Mouse (Mus musculus) kidney, adult 8-10 months (tissue): ENCODE measurements at regions not wholly inside any gene's neighbourhood (a gene's known extent, or its start where the extent isn't known, plus 50 kb on each side); places are given as distances from the start of the nearest gene placed in this dataset.
A peak's percentile ranks its signal among the peaks of the same experiment; 100 is the strongest.

ENCODE experiments used
- DNase-seq, 2 experiments: peaks; one replicate each; pipeline ENCODE4 v3.0.0; 2022

DNA sequence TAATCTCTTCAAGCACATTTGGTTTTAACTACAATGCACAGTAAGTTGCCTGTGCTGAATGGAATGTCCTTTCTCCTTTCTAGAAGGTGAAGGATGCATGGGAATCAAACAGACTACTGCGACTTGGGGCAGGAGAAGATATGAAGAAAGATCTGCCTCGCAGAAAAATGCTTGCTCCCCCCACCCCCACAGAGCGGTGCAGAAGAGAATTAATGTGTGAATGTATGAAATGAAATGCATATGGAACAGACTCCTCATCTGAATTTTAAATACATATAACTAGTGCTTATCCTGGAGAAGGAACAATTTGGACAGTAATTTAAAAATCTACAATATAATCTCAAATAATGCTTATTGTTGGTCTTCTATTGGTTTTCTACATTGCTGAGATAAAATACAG lies 283.0 kb upstream of the Clnk start:
- DNase-seq, result no peak

GRCm38 (mm10) chr5:39155763-39156162 lies 279.2 kb upstream of the Clnk start:
- no peak for DNase-seq

- DNase-seq, result no peak
Measured at GRCm38 (mm10) chr5:39153291-39153794, 276.7 kb upstream of the Clnk start.

- no peak for DNase-seq
Measured at GRCm38 (mm10) chr5:39151917-39152316, 275.3 kb upstream of the Clnk start.

DNA sequence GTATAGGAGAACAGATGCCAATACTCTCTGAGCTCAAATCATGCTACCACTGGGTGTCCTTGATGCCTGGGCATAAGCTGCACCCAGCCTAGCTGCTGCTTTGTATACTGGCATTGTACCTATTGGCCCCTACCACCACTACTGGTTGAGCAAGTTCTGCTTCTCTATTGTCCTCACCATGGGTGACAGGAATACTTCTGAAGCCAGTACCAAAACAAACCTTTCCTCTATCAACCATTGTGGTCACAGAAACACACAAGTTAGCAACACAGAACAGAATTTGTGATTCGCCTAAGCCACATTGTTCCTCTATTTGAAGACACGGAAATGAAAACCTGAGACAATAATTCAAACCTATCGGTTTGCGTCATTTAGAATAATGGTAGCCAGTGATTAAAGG lies 274.3 kb upstream of the Clnk start:
- no peak for DNase-seq

DNA sequence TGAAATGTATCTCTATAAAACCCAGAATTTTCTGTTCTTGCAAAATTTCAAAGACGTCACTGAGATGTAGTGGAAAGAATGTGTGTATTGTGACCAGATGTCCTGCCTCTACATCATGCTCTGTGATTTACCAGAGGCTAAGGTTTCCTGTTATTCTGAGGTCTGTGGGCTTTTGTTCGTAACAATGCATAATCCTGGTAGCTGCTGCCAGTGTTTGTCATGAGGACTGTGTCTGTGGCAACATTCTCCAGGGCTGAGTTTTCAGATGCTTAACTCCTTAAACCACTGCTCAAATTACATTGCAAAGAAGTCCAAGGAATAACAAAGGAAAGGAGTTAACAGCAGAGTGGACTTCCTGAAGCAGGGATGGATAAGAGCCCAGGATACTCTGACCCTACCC lies 269.0 kb upstream of the Clnk start:
- DNase-seq, result no peak

DNA sequence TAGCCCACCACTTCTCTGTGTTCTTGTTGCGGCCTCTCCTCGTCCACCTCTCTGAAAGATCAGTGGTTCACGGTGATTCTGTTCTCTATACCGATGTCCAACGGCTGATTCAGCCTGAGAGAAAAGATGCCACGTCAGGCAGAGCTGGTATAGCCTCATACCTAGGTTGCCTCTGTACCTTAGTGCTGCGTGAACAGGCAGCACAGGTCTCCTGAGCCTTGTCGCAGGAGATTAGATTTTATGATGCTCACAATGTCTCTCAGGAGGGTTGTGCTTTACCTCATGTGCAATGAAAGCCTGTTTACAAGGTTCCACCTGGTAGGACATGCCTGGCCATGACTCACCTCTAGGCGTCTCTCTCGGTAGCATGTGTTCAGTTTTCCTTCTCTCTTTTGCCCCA lies 267.6 kb upstream of the Clnk start:
- no peak for DNase-seq

GRCm38 (mm10) chr5:39143648-39144047 lies 267.0 kb upstream of the Clnk start:
- DNase-seq, result no peak

- no peak for DNase-seq
Measured at GRCm38 (mm10) chr5:39138375-39138774, 261.8 kb upstream of the Clnk start.

- no peak for DNase-seq
Measured at GRCm38 (mm10) chr5:39128931-39129330, 252.3 kb upstream of the Clnk start.

- DNase-seq, result no peak
Measured at GRCm38 (mm10) chr5:39126833-39127232, 250.2 kb upstream of the Clnk start.

DNA sequence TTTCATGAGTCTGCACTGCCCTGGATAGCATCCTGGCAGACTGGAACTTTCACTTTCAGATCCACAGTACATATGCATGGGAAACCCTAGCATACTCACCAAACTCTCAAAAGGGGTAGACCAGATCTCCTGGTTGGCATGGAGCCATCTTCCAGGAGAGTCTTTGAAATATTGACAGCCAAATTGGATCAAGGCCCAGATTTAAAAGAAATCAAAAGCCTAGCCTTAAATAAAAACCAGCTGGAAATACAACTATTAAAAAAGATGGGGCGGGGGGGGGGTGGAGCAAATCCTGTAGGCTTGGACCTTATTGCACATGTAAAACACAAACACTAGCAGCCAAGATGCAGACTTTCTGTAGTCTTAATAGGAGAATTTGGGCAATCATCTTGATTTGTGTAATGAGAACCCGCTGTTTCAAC lies 249.7 kb upstream of the Clnk start:
- no peak for DNase-seq

- DNase-seq, result no peak
Measured at GRCm38 (mm10) chr5:39110336-39110735, 233.7 kb upstream of the Clnk start.

DNA sequence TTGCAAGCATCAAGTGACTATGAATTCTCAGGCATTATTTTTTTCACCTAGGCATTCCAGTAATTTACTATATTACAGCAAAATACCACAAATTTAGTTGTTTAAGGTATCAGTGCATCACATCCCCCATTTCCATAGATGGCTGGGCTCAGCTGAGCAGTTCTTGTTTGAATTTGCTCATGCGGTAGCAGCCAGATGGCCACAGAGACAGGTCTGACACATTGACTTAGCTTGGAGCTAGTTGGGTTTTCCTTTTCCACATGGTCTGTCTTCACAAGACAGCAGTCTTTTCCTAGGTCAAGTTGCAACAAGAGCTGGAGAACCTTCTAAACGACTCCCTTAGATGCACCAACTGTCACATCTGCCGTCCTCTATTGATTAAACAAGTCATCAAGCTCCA lies 232.9 kb upstream of the Clnk start:
- no peak for DNase-seq

GRCm38 (mm10) chr5:39099113-39099512 lies 222.5 kb upstream of the Clnk start:
- DNase-seq, result peak; percentile 45 to 55

- DNase-seq, result no peak
Measured at GRCm38 (mm10) chr5:39094875-39095274, 218.3 kb upstream of the Clnk start.

- DNase-seq, result peak; percentile 2 to 6
Measured at GRCm38 (mm10) chr5:39076555-39077178, 200.1 kb upstream of the Clnk start.

DNA sequence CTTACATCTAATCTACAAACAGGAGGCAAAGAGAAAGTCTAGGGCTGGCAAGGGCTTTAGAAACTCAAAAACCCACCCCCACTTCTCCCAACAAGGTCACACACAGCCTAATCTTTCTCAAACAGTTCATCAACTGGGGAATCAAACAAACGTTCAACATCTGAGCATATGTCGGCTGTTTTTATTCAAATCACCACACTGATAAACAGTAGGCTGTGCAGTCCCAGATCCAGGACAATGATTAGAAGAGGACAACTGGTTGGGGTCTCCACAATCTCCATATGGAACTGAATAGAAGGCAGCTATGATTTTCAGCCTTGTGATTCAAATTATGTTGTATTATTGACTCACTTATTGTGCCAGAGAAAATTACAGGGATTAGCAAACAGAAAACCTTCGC lies 193.1 kb upstream of the Clnk start:
- DNase-seq, result no peak

- no peak for DNase-seq
Measured at GRCm38 (mm10) chr5:39063061-39063460, 186.4 kb upstream of the Clnk start.

GRCm38 (mm10) chr5:39052490-39053250 lies 176.1 kb upstream of the Clnk start:
- no peak for DNase-seq

DNA sequence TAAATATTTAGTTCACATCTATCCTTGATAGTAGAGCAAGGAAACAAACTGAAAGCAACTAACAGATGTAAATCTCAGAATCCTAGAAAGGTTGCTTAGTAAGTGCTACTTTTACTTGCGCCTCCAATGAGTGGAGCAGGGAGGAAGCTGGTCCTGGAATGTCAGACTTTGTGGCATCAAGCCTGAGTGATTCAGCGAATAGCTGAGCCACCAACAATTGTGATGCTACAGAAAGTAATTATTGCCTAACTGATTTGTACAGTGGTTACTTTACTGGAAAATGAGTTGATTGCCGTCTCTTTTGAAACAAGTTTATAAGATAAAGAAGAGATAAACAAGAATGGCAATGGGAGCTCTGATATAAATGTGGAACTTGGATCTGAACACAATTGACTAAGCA lies 173.9 kb upstream of the Clnk start:
- DNase-seq, result no peak

DNA sequence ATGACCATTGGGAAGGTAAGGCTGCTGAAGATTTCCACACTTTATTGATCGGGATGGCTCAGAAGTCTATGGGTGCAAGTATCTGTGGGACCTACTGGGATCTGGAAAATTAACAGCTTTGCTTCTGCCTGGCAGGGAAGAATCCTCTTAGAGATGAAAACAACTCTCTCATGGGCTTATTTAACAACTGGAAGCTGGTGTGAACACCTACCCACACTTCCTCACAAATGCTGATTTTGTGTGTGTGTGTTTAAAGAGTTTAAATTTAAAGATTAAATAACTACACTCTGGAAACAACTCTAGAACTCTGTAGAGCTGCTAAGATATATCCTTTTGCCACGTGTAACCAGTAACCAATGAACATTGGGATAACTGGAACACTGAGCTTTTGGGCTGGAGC lies 172.5 kb upstream of the Clnk start:
- no peak for DNase-seq

DNA sequence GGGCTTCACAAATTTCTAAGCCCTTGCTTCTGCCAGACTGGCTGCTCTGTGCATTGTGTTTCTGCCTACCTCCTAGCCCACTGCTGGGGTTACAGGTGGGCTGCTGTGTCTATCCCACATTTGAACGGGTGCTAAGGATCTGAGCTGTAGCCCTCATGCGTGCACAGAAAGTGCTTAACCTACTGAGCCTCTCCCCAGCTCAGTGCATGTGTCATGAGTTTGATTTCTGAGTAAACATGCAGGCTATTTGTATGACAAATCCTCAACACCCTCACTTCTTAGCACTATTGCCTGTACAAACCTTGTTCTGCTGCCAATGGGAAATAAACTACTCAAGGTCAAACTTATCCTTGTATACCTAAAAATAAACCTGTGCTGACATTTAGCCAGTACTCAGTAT lies 163.9 kb upstream of the Clnk start:
- DNase-seq, result no peak

- no peak for DNase-seq
Measured at GRCm38 (mm10) chr5:39023241-39023640, 146.6 kb upstream of the Clnk start.

DNA sequence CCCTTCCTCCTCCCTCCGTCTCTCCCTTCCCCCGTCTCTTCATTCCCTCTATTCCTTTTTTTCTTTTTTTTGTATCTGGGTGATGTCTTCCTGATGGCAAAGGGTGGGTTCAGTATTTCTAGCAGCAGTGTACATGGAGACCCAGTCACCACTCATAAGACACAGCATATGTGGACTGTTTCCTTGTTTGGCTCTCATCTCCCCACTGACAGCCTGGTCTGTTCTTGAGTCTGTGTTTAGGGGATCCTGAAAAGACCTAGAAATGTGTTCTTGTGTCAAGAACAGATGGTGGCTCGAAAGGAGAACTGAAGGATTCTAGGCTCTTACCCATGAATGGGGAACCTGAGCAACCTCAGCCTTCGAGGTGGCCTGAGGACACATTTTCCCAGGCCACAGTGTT lies 124.0 kb upstream of the Clnk start:
- DNase-seq, result no peak
